Mouse (Mus musculus) fat pad, adult 2 months (tissue): ENCODE measurements around the gene Cd80.
"Not testable (repeated sequence)": the region's sequence is repeated elsewhere in the genome, so short reads cannot be mapped to it uniquely, and the experiment has no call there.

Experiments used
- DNase-seq: peaks from one replicate; pipeline ENCODE4 v3.0.0-alpha.2; 2011; ENCODE audit warnings: low read depth, low spot score; ENCODE audit errors: extremely low read depth

The Cd80 gene

DNA sequence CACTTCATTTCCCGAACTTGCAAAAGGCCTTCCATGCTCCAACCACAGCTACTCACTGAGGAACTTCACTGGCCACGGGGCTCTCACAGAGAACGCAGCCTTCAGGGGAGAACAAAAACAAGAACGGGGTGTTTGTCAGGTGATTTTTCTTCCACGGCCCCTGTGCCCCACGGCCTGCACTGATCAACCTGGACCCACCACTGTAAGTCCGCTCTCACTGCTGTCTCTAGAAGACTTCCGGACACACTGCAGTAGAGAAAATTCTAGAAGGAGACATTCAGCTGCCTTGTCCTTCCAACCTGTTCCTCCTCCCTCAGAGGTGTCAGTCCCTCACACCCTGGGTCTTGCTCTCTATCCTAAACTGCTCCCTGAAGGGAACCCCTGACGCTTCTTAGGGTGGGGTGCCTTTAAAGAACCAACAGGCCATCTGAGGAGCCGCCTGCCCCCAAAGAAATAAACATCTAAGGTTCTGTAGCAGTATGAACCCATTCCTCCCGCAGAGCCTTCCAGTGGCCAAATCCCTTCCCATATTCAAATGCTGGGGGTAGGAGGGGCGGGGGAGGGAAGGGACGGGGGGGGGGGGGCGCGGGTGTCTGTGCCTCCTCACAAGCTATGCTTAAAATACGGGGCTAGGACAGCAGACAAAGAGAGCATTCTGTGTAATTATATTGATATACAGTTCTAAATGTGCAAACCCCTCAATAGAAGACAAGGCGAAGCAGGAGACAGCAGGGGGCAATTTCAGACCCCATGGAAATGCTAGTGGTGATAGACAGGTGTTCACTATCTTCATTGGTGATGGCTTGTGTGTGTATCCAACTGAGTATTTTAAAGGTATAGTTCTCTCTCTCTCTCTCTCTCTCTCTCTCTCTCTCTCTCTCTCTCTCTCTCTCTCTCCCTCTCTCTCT is at the start of gene Cd80:
Cd80 (plus strand) TSS at position 51 of the 908 bp plus-strand sequence.
- DNase-seq, result no peak

DNA sequence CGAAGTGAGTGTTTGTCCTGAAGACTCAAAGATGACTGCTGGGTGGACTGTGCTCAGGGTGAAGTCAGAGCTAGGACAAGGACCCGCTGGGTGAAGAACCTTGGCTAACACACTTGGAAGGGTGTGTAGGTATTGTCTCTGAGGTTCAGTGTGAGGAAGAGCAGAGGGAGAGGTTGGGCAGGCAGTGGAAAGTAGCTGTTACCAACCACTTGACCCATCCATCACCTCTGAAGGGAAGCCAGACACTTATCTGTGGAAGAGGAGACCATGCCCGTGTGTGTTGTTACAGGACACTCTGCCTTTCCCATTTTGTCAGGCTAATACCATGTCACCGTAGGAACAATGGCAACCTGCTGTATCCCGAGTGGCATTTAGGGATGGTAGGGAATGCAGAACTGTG is 49.1 kb upstream of the Cd80 start:
- no peak for DNase-seq

DNA sequence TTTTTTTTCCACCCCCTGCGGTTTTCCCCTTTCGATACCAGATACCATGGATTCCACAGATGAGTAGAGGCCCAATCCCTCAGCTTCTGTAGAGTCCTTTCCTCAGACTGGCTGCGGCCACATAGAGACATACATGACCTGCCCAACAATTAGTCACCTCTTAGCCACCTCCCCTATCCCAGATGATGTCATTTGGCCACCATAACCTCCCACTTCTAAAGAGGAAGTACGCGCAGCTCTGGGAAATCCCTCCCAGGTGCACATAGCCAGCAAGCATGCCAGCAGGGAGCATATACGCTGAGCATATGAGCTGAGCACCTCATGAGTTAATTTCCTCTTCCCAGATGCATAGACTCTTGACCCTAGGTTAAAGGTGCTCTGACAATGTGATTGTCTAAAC is 48.7 kb upstream of the Cd80 start:
- no peak for DNase-seq

DNA sequence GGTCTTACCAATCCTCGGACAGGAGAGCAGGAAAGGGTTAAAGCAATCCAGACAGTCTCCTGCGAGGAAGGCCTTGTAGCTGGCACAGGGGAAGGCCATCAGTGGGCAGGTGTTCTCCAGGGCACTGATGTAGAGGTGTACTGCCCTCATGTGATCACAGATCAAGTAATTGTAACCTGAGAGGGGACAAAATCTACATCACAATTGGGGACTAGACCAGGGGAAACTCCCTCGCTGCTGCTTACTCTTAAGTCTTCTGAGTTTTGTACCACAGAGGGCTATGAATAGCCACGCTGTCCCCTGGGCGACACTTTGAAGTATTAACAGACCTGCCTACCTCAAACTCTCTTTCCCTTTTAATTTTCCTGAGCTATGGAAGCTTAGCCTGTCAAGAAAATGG is 47.8 kb upstream of the Cd80 start:
- no peak for DNase-seq

DNA sequence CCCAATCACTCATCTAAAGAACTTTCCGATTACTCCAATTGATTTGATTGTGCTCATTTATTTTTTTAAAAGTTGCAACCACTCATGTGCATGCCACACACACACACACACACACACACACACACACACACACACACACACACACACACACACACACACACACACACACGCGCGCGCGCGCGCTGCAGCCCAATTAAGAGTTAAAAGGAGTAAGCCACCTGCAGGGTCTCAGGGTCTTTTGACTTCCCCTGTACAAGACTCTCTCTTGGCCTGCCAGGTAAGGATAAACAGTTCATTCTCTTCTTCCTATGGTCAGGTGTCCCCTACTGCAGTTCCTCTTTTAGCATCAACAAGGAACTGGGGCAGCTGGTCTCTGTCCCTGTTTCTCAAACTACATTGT is 46.9 kb upstream of the Cd80 start:
- DNase-seq, result no peak

DNA sequence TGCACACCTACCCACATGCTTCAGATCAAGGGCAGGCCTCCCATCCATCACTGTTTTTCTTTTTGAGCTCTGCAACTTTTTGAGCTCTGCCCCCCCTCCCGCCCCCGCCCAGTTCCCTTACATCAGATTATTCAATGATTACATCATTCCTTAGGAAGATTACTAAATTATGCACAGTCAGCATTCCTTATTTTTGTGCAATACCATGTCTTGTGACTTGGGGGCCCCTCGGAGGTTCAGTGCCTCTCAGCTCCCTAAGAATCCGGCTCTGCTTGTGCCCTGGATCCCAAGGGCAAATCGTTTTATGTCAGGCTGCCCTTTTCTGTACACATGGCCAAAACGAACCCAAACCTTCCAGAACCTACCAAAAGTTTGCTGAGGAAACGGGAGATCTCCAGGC is 40.4 kb upstream of the Cd80 start:
- DNase-seq, result no peak

DNA sequence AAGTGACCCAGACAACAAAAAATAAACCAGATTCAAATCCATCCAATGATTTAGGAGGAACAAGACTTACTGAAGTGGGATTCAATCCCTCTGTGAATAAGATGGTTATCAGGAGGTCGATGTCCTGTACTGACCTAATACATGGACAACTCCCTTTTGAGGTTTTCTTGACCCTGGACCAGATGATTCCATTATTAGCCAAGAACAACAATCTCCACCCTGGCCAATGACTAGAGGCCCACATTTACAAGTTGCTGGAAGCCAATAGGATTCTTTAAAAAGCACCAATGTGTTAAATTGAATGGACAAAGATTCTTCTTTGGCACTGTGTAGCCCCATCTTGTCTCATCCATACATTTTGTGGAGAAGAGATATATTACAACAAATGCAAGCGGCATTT is 30.0 kb upstream of the Cd80 start:
- DNase-seq, result no peak

DNA sequence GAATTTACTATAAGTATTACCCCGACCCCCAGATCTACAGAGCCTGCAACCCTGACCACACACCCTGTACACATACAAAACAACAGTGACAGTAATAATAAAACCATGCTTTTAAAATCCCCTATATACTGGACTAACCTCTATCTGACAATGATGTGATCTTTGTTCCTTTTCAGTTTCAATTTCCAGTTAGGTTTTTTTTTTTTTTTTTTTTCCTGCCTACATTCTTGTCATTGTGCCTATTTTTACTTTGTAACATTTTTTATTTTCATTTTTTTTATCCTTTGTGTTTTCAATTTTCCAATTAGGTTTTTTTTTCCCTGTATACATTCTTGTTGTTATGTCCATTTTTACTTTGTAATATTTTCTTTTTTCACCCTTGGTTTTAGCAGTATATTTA is 29.6 kb upstream of the Cd80 start:
- no peak for DNase-seq

DNA sequence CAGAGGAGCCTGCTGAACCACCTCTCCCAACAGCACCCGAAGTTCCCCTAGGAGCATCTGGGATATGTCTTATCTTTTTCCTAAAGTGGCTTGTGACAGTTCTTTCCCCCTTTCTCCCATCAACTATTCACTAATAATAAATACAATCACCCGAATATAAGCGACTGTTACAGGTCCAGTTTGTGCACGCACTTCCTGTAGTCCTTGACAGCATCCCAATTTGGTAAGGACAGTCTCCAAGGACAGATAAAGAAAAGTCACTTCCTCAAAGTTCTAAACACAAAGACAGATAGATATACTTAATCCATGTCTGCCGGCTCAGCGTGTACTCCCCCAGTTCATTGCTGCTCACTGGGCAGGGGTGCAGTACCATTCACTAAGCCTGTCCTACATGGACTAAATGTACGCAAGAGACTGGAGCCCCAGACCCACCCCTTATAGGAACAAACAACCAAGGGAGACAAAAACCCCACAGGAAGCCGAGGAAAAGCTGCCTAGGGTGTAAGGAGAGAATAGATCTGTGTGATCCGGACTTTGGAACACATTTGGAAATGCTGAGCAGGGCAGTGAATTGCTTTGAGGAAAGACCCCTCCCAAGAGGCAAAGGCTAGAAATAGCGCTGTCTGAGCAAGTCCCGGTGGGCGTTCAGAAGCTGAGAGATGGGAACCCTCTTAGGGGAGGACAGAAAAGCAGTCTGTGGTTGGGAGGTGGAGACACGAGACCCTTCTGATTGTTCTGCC is 23.7 kb upstream of the Cd80 start:
- DNase-seq, result no peak

DNA sequence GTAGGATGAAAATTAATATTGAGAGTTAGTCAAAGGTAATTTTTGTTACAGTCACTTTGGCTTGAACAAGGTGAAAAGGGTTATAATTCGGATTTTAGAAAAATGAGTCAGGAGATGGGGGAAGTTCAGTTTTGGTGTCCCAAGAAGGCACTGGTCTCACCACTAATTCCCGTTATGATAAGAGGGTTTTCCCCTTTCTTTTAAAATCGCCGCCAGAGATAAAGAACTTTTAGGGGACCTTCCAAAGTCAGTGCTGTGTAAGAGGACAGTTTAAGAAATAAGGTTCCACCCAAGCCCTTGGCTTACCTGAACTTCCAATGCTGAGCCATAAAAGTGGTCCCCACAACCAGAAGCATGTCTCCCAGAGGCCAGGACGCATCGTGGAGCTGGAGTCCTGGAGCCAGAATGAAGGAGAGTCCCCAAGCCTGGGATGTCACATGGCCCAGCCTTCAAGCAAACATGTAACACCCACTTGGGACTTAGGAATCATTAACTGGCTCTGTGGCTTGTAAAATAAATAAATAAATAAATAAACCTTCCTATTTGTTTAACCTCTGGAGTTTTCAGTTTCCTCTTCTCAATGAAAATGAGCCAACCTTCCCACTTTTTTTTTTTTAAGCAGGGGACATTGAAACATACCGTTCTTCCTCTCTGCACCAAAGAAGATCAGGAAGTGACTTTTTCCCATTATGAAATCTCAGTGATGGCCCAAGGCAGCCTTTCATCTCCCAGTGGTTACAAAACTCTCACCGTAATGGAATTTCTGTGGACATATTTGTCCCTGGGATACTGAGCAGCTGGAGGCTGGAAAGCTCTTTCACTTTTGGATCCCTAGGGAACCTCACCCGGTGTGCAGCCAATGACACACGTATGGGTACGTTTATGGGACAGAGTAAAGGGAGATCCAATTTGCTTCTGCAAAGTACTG is 22.6 kb upstream of the Cd80 start, which contains the start of gene Pla1a:
Pla1a (minus strand) TSS at position 648 of the 928 bp plus-strand sequence.
- no peak for DNase-seq

DNA sequence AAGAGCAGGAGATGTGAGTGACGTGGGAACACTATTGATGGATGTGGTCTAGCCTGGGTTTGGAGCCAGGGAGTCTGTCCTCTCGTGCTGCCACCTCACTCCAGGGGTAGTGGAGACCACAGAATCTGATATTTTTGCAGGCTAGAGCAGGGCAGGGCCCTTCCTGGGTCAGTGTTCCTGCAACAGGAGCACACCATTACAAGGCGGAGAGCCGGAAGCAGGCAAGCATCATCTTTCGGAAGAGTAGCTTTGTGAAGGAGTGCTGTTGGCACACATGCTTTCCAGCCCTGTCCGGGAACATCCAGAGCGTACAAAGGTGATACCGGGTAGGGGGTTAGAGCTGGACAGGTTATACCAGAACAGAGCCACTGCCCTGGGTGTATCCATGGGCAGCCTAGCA is 21.8 kb upstream of the Cd80 start:
- no peak for DNase-seq

DNA sequence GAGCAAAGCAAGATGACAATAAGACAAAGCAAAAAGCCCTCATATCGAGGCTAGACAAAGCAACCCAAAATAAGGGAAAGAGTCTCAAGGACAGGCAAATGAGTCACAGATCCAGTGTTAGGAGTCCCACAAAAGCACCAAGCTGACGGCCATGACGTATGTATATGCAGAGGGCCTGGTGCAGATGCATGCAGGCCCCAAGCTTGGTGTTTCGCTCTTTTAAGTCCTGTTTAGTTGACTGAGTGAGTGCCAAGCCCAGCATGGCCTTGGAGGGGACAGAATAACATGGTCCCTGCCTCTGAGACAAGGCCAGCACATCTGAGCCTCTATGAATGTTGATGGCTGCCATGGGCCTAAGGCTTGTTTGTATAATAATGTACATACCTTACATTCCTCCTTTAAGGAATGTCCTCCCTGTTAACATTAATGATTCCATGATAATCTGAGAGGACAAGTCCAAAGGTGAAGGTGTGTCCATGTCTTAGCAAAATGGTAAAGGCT is 21.0 kb upstream of the Cd80 start:
- DNase-seq, result no peak

DNA sequence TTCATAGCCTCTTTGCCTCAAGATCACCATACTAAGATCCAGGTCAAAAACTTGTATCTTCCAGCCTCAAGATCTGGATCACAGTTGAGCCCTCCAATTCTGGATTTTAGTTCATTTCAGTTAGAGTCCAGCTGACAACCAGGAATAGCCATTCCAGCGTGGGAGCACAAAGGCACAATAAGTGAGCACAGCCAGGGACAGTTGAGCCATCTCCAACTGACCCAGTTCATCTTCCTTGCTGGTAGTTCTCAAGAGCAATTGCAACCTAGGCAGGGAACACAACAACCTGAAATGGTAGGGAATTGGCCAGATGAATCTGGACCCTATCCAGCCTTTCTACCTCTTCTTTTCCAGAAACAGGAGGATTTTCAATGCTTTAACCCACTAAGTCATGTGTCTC is 16.2 kb upstream of the Cd80 start:
- DNase-seq, result no peak

DNA sequence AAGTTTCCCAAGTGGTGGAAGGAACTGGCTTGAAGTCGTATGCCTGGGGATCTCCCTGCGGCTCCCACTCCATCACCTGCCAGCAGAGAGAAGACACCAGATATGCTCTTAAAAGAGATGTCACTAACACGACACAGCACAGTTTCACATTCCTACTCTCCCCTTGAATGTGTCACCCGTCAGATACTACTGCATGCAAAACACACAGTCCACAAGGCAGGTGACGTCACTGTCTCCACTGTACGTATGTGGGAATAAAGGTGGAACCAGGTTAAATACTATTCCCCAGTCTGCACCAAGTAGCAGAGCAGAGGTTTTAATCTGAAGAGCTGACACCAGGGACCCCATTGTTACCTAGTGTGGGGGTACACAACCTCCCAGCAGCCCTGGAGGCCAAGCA is 15.0 kb upstream of the Cd80 start:
- no peak for DNase-seq

DNA sequence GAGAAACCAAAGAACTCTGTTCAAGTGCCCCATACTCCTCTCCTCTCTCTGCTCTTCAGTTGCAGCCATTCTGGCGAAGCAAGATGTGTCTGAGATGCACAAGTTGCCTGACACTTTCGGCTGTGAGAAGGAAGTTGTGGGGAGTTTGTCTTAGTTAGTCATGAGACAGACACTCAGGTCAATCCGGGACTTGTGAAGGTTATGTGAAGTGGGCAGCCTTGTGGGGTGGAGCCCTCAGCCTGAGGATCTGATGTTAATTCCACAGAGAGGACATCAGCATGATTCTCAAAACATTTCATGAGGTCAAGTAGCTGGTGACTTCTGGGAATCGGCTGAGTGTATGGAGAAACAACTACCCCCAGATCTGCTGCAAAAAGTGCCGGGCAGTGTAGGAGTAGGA is 13.8 kb upstream of the Cd80 start:
- DNase-seq, result no peak

DNA sequence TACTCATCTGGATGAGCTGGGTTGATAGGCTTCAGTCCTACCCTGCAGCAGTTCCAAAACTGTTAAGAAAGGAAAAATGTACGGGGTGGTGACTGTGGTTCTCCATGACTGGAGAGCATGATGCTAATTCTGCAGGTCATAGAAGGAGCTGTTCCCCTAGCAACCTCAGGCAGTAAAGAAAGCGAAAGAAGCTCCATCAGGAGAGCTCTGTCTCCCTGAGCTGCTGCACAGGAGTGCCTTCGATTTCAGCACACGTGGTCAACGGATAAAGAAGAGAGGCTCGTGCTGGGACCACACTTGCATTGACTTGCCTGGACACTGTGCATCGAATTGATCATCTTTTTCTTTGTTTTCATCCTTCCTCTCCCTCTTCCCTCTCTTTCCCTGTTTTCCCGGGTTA is 13.1 kb upstream of the Cd80 start:
- no peak for DNase-seq

DNA sequence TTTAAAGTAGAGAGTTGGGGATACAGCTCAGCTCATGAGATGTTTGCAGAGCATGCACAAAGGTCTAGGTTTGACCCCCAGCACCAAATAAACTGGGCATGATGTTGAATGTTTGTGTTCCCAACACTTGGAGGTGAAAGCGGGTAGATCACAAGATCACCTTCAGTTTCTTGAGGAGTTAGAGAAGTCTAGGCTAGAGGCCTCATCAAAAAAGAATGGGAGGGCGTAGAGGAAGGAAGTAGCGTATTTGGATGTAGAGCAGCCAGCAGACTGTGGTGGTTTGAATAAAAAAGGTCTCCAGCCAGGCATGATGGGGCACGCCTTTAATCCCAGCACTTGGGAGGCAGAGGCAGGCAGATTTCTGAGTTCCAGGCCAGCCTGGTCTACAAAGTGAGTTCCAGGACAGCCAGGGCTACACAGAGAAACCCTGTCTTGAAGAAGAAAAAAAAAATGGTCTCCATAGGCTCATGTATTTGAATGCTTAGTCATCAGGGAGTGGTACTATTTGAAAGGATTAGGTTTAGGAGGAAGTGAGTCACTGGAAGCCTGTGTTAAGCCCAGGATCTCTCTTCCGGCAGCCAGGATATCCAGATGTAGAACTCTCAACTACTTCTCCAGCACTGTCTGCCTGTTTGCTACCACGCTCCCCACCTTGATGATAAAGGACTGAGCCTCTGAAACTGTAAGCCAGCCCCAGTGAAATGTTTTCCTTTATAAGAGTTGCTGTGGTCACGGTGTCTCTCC is 11.5 kb upstream of the Cd80 start:
- no peak for DNase-seq

DNA sequence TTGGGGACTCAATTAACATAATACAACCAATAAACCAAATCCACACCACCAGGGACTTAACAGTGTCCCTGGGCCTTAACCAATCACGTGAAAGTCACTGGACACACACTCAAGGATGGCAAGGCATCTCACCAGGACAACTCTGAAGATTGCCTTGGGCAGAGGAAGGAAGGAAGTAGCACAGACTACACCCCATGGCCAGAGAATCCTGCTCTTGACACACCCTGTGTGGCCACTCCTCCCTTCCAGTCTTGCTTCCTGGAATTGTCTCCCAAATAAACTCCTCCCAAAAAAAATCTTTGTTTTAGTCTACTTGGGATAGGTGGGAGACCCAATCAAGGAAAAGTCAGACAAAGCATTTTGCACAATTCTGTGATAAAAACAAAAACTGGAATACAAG is 10.3 kb upstream of the Cd80 start:
- no peak for DNase-seq

DNA sequence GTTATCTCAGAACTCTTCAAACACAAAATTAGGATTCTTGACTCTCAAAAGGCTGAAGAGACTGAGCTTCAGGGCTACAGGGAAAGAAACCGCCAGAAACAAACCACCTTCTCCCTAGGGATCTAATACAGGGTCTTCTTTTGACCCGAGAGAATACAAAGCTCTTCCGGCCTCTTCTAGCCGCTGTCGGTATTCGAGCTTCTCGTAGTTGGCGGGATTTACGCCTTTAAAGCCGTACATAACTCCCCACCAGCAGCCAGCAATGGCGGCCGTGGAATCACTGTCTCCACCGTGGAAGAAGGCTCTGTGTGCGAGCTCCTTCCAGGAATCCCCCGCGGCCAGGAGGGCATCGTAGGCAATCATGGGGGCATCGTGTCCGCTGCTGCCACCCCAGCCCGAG is 9.8 kb upstream of the Cd80 start:
- DNase-seq, result no peak

DNA sequence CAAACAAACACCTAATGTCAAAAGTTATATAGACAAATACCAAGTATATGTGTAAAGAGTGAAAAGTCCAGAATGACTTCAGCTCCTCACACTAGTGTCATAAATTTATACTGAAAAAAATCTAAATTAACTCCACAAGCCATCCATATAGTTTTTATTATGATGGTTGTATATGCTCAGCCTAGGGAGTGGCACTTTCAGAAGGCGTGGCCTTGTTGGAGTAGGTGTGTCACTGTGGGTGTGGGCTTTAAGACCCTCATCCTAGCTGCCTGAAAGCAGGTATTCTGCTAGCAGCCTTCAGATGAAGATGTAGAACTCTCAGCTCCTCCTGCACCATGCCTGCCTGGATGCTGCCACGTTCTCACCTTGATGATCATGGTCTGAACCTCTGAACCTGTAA is 9.2 kb upstream of the Cd80 start:
- not testable (repeated sequence) for DNase-seq
